Mouse (Mus musculus) hindbrain, embryonic 14.5 days (tissue): ENCODE measurements around the gene Bcor. TPM values are rescaled to one million over a fixed set of nuclear protein-coding genes. Genes with fewer than 3 reads are reported as not detected.

Experiments used
- ATAC-seq: fragments of 200-750 bp; cut with Nextera tagmentation; 2 replicates; pipeline ENCODE4 v1.8.0; 2017; ENCODE audit warnings: moderate number of reproducible peaks, mild to moderate bottlenecking, moderate TSS enrichment, moderate library complexity; ENCODE audit not compliant: low FRiP score
- DNase-seq: peaks from one replicate; pipeline ENCODE4 v3.0.0-alpha.2; 2015; ENCODE audit warnings: low spot score
- H3K27ac ChIP-seq: fragments of 300-500 bp; sonication (generic); 2 replicates; pipeline ENCODE4 v1.5.1; 2014; ENCODE audit warnings: mild to moderate bottlenecking, moderate library complexity
- H3K27me3 ChIP-seq: fragments of 300-500 bp; sonication (generic); 2 replicates; pipeline ENCODE4 v1.6.1; 2014; ENCODE audit warnings: mild to moderate bottlenecking, low read length, mixed read lengths; ENCODE audit not compliant: control insufficient read depth, insufficient read depth
- H3K36me3 ChIP-seq: fragments of 300-500 bp; sonication (generic); replicated peaks from 2 replicates; pipeline ENCODE4 v1.6.1; 2014; ENCODE audit not compliant: control insufficient read depth, insufficient read depth
- H3K4me1 ChIP-seq: fragments of 300-500 bp; sonication (generic); replicated peaks from 2 replicates; pipeline ENCODE4 v1.6.1; 2014; ENCODE audit warnings: antibody characterized with exemption, low read length, mixed read lengths; ENCODE audit not compliant: control insufficient read depth, insufficient read depth
- H3K4me2 ChIP-seq: fragments of 300-500 bp; sonication (generic); replicated peaks from 2 replicates; pipeline ENCODE4 v1.6.1; 2014; ENCODE audit warnings: mild to moderate bottlenecking, moderate library complexity
- H3K4me3 ChIP-seq: fragments of 300-500 bp; sonication (generic); replicated peaks from 2 replicates; pipeline ENCODE4 v1.5.1; 2014; ENCODE audit warnings: mild to moderate bottlenecking, low read length
- H3K9ac ChIP-seq: fragments of 300-500 bp; sonication (generic); 2 replicates; pipeline ENCODE4 v1.6.1; 2014
- H3K9me3 ChIP-seq: fragments of 300-500 bp; sonication (generic); 2 replicates; pipeline ENCODE4 v1.6.1; 2016; ENCODE audit warnings: low read length; ENCODE audit not compliant: control insufficient read depth
- WGBS: fragments of 180-500 bp; shearing (Covaris S2); extraction: QIAGEN DNeasy Blood & Tissue Kit; methylation state at CpG from one replicate; pipeline ENCODE4 v1.1.7; 2014; 5-methylcytosine and 5-hydroxymethylcytosine counted together
- polyA plus RNA-seq: library from polyadenylated mRNA; unstranded; fragments of >200 nt; fragmentation: Nextera tagmentation; extraction: Ambion mirVana; gene quantifications from 2 replicates; pipeline ENCODE4 v1.2.1, GENCODE M21; 2014

The Bcor gene
- polyA plus RNA-seq, 1 experiment from 2014 or later = 17.5 TPM

DNA sequence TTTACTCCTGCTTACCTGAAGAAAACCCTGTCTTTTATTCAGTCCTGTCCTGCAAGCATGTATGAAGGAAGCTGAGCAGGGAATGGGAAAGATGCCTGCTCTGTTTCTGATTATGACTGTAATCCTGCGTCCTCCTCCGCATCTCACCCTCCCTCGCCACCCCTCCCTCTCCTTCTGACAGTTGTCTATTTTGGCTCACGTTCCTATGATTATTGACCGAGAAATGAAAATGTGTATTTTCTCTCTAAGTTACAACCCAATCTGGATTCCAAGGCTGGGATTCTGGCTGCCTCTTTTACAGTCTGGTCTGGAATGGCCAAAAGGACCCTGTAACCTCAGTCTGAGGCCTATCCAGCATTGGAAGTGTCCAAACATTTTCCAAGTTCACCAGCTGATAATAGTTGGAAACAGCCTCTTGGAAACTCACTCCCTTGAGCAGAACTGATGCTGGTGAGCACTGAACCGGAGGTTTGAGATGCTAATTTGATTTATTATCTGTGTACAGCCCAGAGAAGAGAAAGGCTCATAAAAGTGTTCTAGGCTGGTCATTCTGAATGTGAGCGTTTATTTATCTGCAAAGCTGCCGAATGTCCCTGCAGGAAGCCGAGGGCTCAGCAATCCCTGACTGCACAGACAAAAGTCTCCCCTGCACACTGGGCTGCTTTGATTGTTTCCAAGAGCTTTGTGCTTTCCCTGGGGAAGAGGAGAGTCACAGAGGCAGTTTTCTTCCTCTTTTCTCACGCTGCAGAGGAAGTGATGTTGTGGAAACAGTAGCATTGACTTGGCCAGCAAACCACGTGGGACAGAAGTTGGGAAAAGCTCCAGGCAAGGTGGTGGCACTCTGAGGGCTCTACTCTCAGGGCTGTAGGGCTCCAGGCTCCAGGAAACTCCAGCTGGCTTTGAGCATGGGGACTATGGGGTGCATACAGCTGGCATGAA is 4.7 kb upstream of the Bcor start:
- H3K4me3 ChIP-seq = no peak overlapping the region
- 0 out of 2 replicates have a peak, but pooled peaks cover 9% of the 10 kb centered on the region for H3K27me3 ChIP-seq
- ATAC-seq = no peak
- 40% methylated on average over 11 of the region's 11 CpGs for WGBS
- DNase-seq = peak; percentile 23
- no peak overlapping the region; the same call in 1 of the 2 replicates for H3K27ac ChIP-seq
- no peak overlapping the region for H3K4me2 ChIP-seq
- H3K4me1 ChIP-seq = no peaks in the 10 kb centered on the region
- H3K9me3 ChIP-seq = no peaks in the 10 kb centered on the region
- H3K36me3 ChIP-seq = no peaks in the 10 kb centered on the region
- no peak overlapping the region for H3K9ac ChIP-seq

DNA sequence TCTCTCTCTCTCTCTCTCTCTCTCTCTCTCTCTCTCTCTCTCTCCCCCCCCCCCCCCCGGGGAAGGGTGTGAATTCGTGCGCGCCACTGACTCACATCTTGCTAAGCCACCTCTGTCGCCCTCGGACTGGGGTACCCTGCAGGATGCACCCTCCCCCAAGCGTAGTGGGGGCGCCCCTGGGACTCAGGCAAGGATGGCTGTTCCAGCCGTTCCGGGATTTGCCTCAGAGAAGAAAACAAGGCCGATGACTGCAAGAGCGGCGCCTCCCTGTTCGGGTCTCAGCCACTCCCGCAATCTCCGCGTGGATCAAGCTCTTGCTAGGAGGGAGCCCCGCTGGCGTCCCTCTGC is 647 bp downstream of the Bcor start:
- H3K4me1 ChIP-seq = peaks cover 5% of the 10 kb centered on the region; the same call in 1 of the 2 replicates
- DNase-seq (peak; percentile 26), ATAC-seq (no peak)
- no peaks in the 10 kb centered on the region for H3K36me3 ChIP-seq
- no peaks in the 10 kb centered on the region for H3K9me3 ChIP-seq
- peak overlapping the region; percentile 43 for H3K4me3 ChIP-seq
- peak overlapping the region; percentile 62 for H3K4me2 ChIP-seq
- 3% methylated on average over 11 of the region's 19 CpGs for WGBS
- H3K27ac ChIP-seq = peak overlapping the region; percentile 43; the same call in 1 of the 2 replicates
- H3K9ac ChIP-seq = peak overlapping the region; percentile 68
- peaks cover 59% of the 10 kb centered on the region for H3K27me3 ChIP-seq

DNA sequence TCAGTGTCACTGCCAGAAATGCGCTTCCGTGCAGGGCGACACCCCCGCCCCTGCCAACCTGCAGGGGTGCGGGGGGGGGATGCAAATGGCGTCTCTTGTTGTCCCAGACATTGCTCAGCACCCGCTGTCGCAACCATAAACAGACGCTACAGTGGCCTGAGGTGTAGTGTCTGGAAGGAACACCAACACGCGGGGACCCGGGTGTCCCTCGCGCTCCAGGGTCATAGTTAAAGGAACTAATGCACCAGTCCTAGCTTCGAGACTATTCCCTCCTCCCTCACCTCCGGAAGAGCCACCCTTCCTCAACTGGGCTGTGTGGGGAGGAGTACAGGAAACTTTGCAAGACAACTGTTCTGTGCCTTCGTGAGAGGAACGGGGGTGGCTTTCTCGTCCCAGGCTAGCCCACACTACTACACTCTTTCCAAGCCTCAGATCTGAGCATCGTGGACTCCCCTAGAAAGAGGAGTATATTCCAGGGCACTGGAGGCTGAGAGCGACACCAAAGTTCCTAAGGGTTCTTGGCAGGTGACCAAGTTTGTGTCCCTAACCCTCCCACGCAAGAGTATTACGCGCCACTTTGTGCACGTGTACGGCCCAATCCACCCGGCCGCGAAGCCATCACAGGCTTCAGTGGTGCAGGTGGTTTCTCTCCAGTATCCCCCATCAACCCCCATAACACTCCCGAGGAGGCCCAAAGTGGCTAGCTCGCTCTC is 1.2 kb downstream of the Bcor start:
- H3K4me2 ChIP-seq = peak overlapping the region; percentile 62
- no peaks in the 10 kb centered on the region for H3K9me3 ChIP-seq
- H3K4me3 ChIP-seq = peak overlapping the region; percentile 43
- peaks cover 5% of the 10 kb centered on the region; the same call in 1 of the 2 replicates for H3K4me1 ChIP-seq
- DNase-seq (peak; percentile 23), ATAC-seq (peak; percentile 22)
- H3K36me3 ChIP-seq = no peaks in the 10 kb centered on the region
- WGBS = 6% methylated on average over 27 of the region's 31 CpGs
- 0 out of 2 replicates have a peak overlapping the region, but pooled peaks have one; percentile 23 for H3K27ac ChIP-seq
- H3K27me3 ChIP-seq = peaks cover 64% of the 10 kb centered on the region
- H3K9ac ChIP-seq = peak overlapping the region; percentile 68; the same call in 1 of the 2 replicates

GRCm38 (mm10) chrX:12158244-12158820 is 1.8 kb downstream of the Bcor start:
- peak overlapping the region; percentile 5; the same call in 1 of the 2 replicates for H3K9ac ChIP-seq
- peak; percentile 31 for ATAC-seq
- H3K4me2 ChIP-seq = peak overlapping the region; percentile 62
- peak; percentile 50 for DNase-seq
- H3K4me1 ChIP-seq = peaks cover 5% of the 10 kb centered on the region; the same call in 1 of the 2 replicates
- WGBS = 5% methylated on average over 44 of the region's 44 CpGs
- peak overlapping the region; percentile 21 for H3K4me3 ChIP-seq
- peak overlapping the region; percentile 23; the same call in 1 of the 2 replicates for H3K27ac ChIP-seq
- H3K36me3 ChIP-seq = no peaks in the 10 kb centered on the region
- H3K27me3 ChIP-seq = peaks cover 71% of the 10 kb centered on the region
- H3K9me3 ChIP-seq = no peaks in the 10 kb centered on the region

DNA sequence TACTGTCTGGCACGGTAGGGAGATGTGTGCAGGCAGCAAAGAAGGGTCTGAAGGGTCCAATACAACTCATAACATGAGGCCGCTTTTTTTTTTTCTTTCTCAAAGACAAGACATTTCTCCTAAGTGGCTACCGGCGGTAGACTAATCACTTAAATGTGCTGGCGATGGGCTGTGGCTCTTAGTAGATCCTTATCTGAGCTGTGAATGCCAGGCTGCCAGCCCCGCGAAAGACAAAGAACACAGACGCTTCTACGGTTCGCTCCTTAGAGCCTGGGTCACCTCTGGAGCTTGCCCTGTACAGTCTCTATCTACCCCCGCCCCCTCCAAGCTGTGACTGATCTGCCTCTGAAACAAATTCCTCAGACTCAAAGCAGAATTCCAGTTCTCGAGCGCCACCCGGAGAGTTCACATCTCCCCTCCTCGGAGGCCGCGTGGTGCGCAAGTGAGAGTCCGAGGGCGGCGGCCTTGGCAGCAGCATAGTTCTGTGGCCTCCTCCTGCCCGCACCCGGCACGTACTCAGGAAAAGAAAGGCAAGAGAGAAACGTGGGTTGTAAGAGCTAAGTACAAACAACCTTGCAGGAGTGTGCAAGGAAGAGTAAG is 2.7 kb downstream of the Bcor start:
- H3K4me3 ChIP-seq = no peak overlapping the region
- peaks cover 5% of the 10 kb centered on the region; the same call in 1 of the 2 replicates for H3K4me1 ChIP-seq
- no peaks in the 10 kb centered on the region for H3K9me3 ChIP-seq
- H3K4me2 ChIP-seq = peak overlapping the region; percentile 62
- no peak overlapping the region for H3K27ac ChIP-seq
- H3K36me3 ChIP-seq = no peaks in the 10 kb centered on the region
- H3K9ac ChIP-seq = no peak overlapping the region
- WGBS = 6% methylated on average over 24 of the region's 25 CpGs
- H3K27me3 ChIP-seq = peaks cover 79% of the 10 kb centered on the region
- ATAC-seq = no peak
- no peak for DNase-seq

- no peaks in the 10 kb centered on the region for H3K9me3 ChIP-seq
- 6% methylated on average over 27 of the region's 30 CpGs for WGBS
- peak overlapping the region; percentile 45 for H3K9ac ChIP-seq
- peak overlapping the region; percentile 47 for H3K4me2 ChIP-seq
- H3K27me3 ChIP-seq = peaks cover 93% of the 10 kb centered on the region
- ATAC-seq (no peak), DNase-seq (no peak)
- no peak overlapping the region for H3K27ac ChIP-seq
- H3K4me1 ChIP-seq = peaks cover 5% of the 10 kb centered on the region; the same call in 1 of the 2 replicates
- no peaks in the 10 kb centered on the region for H3K36me3 ChIP-seq
- peak overlapping the region; percentile 8 for H3K4me3 ChIP-seq
These were observed 4.3 kb downstream of the Bcor start for GRCm38 (mm10) chrX:12155842-12156291.

- peaks cover 94% of the 10 kb centered on the region for H3K27me3 ChIP-seq
- H3K9me3 ChIP-seq = no peaks in the 10 kb centered on the region
- H3K4me3 ChIP-seq = peak overlapping the region; percentile 8; the same call in 1 of the 2 replicates
- ATAC-seq = no peak
- peaks cover 10% of the 10 kb centered on the region for H3K4me1 ChIP-seq
- no peak for DNase-seq
- 19% methylated on average over 25 of the region's 30 CpGs for WGBS
- peak overlapping the region; percentile 45 for H3K9ac ChIP-seq
- no peaks in the 10 kb centered on the region for H3K36me3 ChIP-seq
- H3K4me2 ChIP-seq = peak overlapping the region; percentile 47
- H3K27ac ChIP-seq = no peak overlapping the region
These were observed 4.9 kb downstream of the Bcor start for GRCm38 (mm10) chrX:12155068-12155840.
